ENCODE assay signal across 25 mouse cellular contexts in the genomic region with DNA sequence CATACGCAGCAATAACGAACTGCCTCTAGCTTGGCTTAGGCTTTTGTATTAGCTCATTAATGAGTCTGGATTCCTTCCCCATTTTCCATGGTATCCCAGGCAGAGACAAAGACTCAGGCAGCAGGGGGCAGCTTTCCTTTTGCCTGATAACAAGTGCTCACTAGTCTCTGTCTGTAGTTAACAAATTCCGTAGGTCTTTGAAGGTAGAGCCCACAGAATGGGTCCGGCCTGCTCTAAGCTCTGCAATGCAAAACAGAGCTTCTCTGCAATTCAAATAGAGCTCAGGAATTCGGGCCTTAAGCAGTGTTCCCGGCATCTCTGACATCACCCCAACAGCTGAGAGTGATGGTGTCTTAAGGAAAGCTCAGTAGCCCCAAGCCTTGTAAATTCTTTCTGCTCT.
DNase-seq lines count a peak whose midpoint lies in the region; ATAC-seq lines count a peak whose summit lies in the region.
"Had no signal": no experiment of that assay in that cellular context is flagged by ENCODE, and none has a peak within 500 bp of the region (broad histone marks: within the 10 kb centered on the region; RNA-seq: fewer than 3 reads in every experiment).

No protein-coding gene starts in this region.

- no peak overlapping the region for H3K4me3 ChIP-seq in hindbrain, embryonic 11.5 days (ENCODE audit: low read depth, low read length)
- no peak overlapping the region for H3K4me3 ChIP-seq in hindbrain, embryonic 12.5 days
- H3K4me3 ChIP-seq in forebrain, embryonic 15.5 days = no peak overlapping the region
- H3K4me3 ChIP-seq: limb, embryonic 12.5 days; neural tube, embryonic 15.5 days had no signal

- H3K9ac ChIP-seq in hindbrain, embryonic 11.5 days (ENCODE audit: low read depth, low read length) = no peak overlapping the region
- no peak overlapping the region for H3K9ac ChIP-seq in hindbrain, embryonic 12.5 days
- no peak overlapping the region for H3K9ac ChIP-seq in forebrain, embryonic 15.5 days (replicated peaks)
- H3K9ac ChIP-seq: hindbrain, embryonic 14.5 days; limb, embryonic 12.5 days; liver, postnatal 0 days; neural tube, embryonic 15.5 days had no signal

- H3K4me1 ChIP-seq in hindbrain, embryonic 11.5 days (replicated peaks; ENCODE audit: control insufficient read depth, insufficient read depth, low read length) = no peaks in the 10 kb centered on the region
- H3K4me1 ChIP-seq in hindbrain, embryonic 12.5 days = no peaks in the 10 kb centered on the region
- peaks cover 5% of the 10 kb centered on the region; the same call in 1 of the 2 replicates for H3K4me1 ChIP-seq in forebrain, embryonic 15.5 days
- H3K4me1 ChIP-seq: limb, embryonic 12.5 days; neural tube, embryonic 15.5 days had no signal

- H3K27me3 ChIP-seq in hindbrain, embryonic 11.5 days (ENCODE audit: control insufficient read depth, insufficient read depth, low read length) = no peaks in the 10 kb centered on the region
- no peaks in the 10 kb centered on the region for H3K27me3 ChIP-seq in hindbrain, embryonic 12.5 days
- H3K27me3 ChIP-seq in forebrain, embryonic 15.5 days = no peaks in the 10 kb centered on the region
- H3K27me3 ChIP-seq: limb, embryonic 12.5 days; neural tube, embryonic 15.5 days had no signal

- ATAC-seq in hindbrain, embryonic 11.5 days (ENCODE audit: low FRiP score) = 0 out of 2 replicates have a peak, but pooled peaks have one; percentile 19
- no peak for ATAC-seq in hindbrain, embryonic 12.5 days (ENCODE audit: low FRiP score)
- ATAC-seq in forebrain, embryonic 15.5 days (replicated peaks) = peak; percentile 46; the same call in 1 of the 2 replicates
- ATAC-seq: activated CD4-positive, CD25-positive, alpha-beta regulatory T cell, adult 4 months; liver, postnatal 0 days had no signal

- H3K4me2 ChIP-seq in hindbrain, embryonic 11.5 days (replicated peaks; ENCODE audit: low read depth, low read length) = no peak overlapping the region
- no peak overlapping the region for H3K4me2 ChIP-seq in hindbrain, embryonic 12.5 days (replicated peaks)
- H3K4me2 ChIP-seq in forebrain, embryonic 15.5 days (replicated peaks) = no peak overlapping the region
- H3K4me2 ChIP-seq: heart, embryonic 11.5 days; hindbrain, embryonic 14.5 days; limb, embryonic 12.5 days; neural tube, embryonic 15.5 days had no signal

- H3K9me3 ChIP-seq in hindbrain, embryonic 11.5 days (ENCODE audit: control insufficient read depth, low read length) = no peaks in the 10 kb centered on the region
- no peaks in the 10 kb centered on the region for H3K9me3 ChIP-seq in hindbrain, embryonic 12.5 days (replicated peaks)
- no peaks in the 10 kb centered on the region for H3K9me3 ChIP-seq in forebrain, embryonic 15.5 days
- H3K9me3 ChIP-seq: G1E; limb, embryonic 12.5 days; neural tube, embryonic 15.5 days had no signal

- DNase-seq in hindbrain, embryonic 11.5 days (ENCODE audit: low spot score) = peak; percentile 41
- DNase-seq in Muller cell, postnatal 12 days (ENCODE audit: inconsistent ontology term) = peak; percentile 89
- DNase-seq in embryo, embryonic 11 days = peak; percentile 25
- DNase-seq in layer of hippocampus, adult 9-11 months = no peak
- DNase-seq in gastrocnemius, postnatal 25 days = no peak
- no peak for DNase-seq in cerebellum, adult 11-12 months
- DNase-seq: adrenal gland, postnatal 25 days; B cell, adult 2 months; cerebellum, postnatal 25 days; gastrocnemius, postnatal 36 days; kidney, adult 18-20 months; kidney, postnatal 25 days; liver, postnatal 0 days; lung, postnatal 36 days; right cerebral cortex, adult 18-20 months; spleen, adult 18-20 months; thymus, postnatal 14 days had no signal

- no peaks in the 10 kb centered on the region for H3K36me3 ChIP-seq in hindbrain, embryonic 11.5 days (ENCODE audit: control insufficient read depth, insufficient read depth, low read length)
- H3K36me3 ChIP-seq in hindbrain, embryonic 12.5 days = no peaks in the 10 kb centered on the region
- H3K36me3 ChIP-seq in forebrain, embryonic 15.5 days = no peaks in the 10 kb centered on the region
- H3K36me3 ChIP-seq: G1E; neural tube, embryonic 15.5 days had no signal

- 30% methylated on average over 6 of the region's 6 CpGs for WGBS in hindbrain, embryonic 11.5 days
- 35% methylated on average over 6 of the region's 6 CpGs for WGBS in hindbrain, embryonic 12.5 days
- WGBS in forebrain, embryonic 15.5 days = 21% methylated on average over 6 of the region's 6 CpGs

- H3K27ac ChIP-seq in hindbrain, embryonic 11.5 days (ENCODE audit: low read depth, low read length) = no peak overlapping the region
- no peak overlapping the region for H3K27ac ChIP-seq in hindbrain, embryonic 12.5 days
- no peak overlapping the region for H3K27ac ChIP-seq in forebrain, embryonic 15.5 days (replicated peaks)
- H3K27ac ChIP-seq: hindbrain, embryonic 14.5 days; limb, embryonic 12.5 days; neural tube, embryonic 15.5 days had no signal

Comparison
In these comparisons a context has a peak if more than half of its experiments do, and no peak if none do; other contexts are left out.
1. DNase-seq: peak in hindbrain, embryonic 11.5 days (single experiment), Muller cell, postnatal 12 days (single experiment) and embryo, embryonic 11 days (single experiment); none in layer of hippocampus, adult 9-11 months (single experiment), gastrocnemius, postnatal 25 days (single experiment) and cerebellum, adult 11-12 months (single experiment).